Mouse (Mus musculus) MEL-GATA-1-ER (cell line): Measurements from ENCODE around the gene Kcnh7.

Source experiments
- DNase-seq: peaks from one replicate; pipeline ENCODE4 v3.0.0-alpha.2; 2012; ENCODE audit warnings: low read depth; ENCODE audit errors: extremely low read depth

The Kcnh7 gene

GRCm38 (mm10) chr2:63183563-63184545, at the start of gene Kcnh7:
TSS of gene Kcnh7 (minus strand) at chr2:63184287.
- DNase-seq = no peak

DNA sequence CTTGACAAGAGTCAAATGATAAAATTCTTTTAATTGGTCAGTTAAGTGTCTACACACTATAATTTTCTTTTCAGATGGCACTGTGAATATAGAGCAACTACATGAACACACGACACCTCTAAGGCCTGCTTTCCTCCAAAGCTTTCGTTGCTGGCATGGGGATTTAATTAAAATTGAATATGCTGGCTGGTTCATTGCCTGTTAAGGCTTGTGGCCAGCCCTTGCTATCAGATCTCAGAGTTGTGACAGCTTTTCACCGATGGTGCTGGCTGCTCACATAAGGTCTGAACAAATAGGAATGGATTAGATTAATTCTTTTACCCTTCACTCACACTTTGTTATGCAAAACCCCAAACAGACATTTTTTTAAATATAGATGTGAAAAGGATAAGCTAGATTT, 23.3 kb upstream of the Kcnh7 start:
- DNase-seq = no peak

DNA sequence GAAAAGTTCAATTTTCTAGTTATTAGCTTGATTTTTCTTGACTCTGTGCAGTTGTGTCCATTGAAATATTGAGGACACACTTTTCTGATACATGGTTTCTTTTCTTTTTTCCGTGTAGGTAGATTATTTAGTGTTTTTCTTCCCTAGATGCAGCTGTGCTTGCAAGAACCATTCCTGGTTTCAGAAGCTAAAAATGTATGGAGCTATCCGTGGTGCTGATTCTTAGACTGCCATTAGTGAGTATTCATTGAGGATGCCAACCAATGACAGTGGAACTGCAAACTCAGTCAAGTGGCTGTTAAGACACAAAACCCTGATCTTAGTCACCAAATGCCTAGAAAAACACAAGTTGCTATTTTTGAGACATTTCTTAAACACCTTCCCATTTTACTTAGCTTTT, 1.9 kb upstream of the Kcnh7 start:
- DNase-seq = peak; percentile 3

GRCm38 (mm10) chr2:63184551-63185430, 704 bp upstream of the Kcnh7 start:
- no peak for DNase-seq

- no peak for DNase-seq
Measured at GRCm38 (mm10) chr2:63153701-63154100, 30.4 kb downstream of the Kcnh7 start.

DNA sequence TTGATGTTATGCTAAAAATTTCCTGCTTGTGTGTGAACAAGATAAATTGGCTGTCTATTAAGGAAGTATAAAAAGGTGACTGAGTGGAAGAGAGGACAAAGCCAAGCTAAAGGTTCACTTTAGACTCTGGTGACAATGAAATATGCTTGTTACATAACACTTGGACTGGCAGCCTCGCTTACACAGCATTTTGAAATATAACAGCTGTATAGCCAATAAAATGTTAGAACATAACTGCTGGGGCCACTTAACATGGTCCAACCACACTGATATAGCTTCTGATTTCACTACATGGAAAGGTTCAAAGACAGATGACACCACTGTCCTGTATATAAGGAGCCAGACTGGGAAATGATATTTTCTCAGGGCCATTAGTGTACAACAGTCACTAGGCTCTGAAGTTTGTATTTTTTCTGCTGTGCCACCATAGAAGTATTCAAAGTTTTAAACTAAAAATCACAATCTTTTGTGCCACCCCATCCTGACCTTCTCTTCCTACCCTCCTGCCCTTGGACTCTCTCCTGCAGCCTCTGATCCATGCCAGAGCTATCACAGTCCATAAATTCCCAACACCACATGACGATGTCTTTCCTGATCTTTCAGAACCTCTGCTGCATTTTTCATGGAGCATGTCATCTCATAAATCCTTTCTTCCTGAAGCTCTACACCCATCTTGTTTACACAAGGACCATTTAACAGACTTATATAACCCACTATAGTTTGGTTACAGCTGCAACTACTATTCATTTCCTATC, 56.1 kb downstream of the Kcnh7 start:
- no peak for DNase-seq

- no peak for DNase-seq
Measured at GRCm38 (mm10) chr2:63120316-63120715, 63.8 kb downstream of the Kcnh7 start.

- no peak for DNase-seq
Measured at GRCm38 (mm10) chr2:63117209-63118193, 66.6 kb downstream of the Kcnh7 start.

DNA sequence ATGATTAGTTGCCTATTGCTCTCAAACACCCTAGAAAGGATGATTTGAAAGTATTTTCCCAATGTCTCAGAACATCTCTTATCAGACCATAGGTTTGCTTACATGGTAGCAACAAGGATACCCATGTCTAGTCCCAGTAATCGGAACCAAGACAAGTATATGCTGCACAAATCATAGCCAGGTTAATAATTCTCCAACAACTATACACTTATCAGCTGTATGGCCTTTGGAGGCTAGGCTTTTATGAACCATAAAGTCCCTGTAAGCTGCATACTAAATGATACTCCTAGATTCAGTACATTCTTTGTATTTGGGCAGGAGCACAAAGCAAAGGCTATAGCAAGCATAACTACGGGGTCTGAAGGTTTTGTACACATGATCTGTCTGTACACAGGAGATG, 78.1 kb downstream of the Kcnh7 start:
- DNase-seq = no peak

- no peak for DNase-seq
Measured at GRCm38 (mm10) chr2:63099676-63100075, 84.4 kb downstream of the Kcnh7 start.

DNA sequence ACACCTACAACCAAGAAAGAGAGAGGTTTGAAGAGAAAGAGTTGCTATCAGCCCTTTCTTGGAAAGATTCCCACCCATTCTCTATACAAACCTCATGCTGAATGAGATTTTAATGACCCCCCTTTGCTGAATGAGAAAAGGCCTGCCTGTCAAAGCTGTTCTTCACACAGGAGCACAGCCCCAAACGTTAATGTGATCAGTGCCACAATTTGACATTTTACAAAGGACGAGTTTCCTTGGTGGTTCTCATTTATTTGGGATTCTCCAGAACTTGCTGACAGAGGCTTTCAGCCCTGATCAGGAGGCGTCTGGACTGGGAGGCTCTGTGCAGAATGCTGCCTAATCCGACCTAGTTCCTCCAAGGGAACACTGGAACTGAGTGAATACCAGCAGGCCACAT, 92.3 kb downstream of the Kcnh7 start:
- DNase-seq = no peak

GRCm38 (mm10) chr2:63090447-63090846, 93.6 kb downstream of the Kcnh7 start:
- DNase-seq = no peak

DNA sequence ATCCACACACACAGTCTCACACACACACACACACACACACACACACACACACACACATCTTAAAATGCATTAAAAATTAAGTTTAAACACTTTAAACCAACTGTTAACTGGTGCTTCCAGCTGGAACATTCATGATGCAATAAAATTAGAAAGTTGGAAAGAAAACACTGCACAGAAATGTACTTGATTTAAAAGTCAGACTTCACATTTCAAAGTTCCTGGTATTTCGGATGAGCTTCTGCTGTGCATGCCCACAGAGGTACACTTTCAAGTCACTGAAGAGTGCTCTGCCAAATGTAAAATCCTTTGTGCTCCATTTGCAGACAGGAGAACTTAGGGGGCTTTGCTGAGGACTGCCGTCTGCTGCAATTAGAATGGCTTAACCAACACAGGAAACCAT, 125.7 kb downstream of the Kcnh7 start:
- no peak for DNase-seq

DNA sequence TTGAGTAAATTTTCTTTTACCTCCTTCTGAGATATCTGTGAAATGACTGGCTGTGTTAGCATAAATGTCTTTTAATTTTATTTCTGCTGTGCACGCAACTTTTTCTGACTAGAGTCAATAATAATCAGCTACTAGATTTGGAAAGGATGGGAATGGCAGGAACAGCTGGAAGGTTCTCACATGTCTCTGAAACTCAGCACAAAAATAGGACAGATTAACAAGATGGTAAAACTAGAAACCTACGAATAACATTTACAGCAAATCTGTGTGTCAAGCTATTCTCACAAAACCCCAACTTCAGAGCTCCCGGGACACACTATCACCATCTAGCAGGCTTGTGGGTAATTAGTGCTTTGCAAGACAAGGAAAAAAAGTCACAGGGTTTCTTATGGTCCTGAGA, 134.2 kb downstream of the Kcnh7 start:
- no peak for DNase-seq

- no peak for DNase-seq
Measured at GRCm38 (mm10) chr2:63039718-63040117, 144.4 kb downstream of the Kcnh7 start.

DNA sequence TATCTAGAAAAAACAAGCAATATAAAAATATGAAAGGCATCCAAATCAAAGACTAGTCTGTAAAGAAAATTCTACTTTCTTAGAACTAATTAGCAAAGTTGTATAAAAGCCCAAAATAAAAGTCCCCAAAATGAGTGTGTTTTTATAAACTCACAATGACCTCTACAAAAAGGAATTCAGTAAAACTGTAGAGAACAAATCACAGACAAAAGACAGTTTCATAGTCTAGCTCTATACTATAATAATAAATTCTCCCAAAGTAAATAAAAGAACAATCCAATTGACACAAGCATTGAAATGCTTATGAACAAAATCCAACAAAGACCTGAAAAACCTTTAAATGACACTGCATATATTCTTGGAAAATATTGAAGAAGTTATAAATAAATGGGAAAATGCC, 169.2 kb downstream of the Kcnh7 start:
- no peak for DNase-seq

DNA sequence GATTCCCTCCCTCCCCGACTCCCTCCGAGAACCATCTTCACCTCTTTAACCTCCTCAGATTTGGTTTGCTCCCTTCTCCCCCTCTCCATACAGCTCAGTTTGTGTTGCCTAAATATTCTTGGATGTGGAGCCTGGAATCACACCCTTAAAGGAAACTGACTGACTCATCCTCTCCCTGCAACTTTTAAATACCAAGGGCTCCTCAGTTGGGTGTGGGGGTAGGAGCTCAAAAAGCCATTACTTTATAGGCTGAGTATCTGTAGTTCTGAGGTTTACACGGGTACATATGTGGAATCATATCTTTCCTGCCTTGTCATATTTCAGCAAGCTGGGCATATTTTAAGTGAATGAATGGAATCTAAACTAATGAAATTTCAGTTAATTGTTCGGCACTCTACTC, 174.9 kb downstream of the Kcnh7 start:
- DNase-seq = no peak

DNA sequence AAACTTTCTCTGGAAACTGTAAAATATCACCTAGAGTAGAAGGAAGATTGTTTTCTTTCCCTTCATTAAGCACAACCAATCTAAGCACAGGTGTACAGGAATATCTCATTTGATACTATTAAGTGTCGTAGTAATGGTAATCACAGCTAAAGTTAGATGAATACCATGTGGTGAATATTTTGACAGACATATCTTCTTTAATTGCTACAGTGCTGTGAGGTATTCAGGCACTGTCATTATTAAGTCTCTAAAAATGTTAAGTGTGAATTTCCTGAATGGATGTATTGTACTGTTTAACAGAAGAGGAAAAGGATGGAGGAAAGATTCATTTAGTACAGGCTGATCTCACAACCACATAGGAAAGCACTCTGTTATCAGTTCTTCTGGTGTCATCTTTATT, 181.3 kb downstream of the Kcnh7 start:
- no peak for DNase-seq

- no peak for DNase-seq
Measured at GRCm38 (mm10) chr2:62997692-62998091, 186.4 kb downstream of the Kcnh7 start.

DNA sequence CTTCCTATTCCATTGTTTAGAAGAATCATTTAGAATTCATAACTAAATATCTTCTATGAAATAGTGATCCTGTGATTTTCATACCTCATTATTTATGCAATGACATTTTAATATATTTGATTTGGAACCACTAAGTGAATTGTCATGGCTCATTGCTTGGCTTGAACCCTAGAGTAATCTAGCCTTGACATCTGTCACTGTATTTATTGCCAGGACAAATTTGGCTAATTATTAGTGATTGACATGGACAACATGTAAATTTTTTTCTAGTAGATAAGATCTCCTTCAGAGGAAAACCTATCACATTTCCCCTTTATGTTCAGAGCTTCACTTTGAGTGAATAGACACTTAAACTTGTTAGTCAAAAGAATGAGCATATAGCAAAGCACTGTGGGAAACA, 195.5 kb downstream of the Kcnh7 start:
- no peak for DNase-seq
